Mouse (Mus musculus): ENCODE data around the gene Tap2.

DNA sequence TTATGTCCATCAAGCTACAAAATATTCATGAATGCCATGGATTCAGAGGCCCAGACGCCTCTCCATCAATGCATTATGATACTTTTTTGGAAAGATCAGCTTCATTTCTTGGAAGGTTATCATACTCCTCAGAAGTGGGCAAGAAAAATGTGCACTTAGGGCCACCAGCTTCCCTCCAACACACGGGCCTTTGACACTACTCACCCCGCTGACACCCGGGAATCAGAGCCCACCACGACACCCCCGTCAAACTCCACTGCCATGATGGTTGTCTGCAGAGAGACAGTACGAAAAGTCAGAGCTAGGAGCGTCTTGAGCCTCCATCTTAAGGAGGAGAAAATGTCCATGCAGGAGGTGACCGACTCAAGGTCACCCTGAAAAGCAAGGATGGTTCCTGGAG, 17.8 kb upstream of the Tap2 start:
- TF ChIP-seq CTCF (IDR thresholded peaks at IDR 0.05; ENCODE audit: low read depth) = no peak
- no peak for TF ChIP-seq EP300 (optimal IDR thresholded peaks at IDR 0.05)

All from stomach, postnatal 0 days (tissue).